Mouse (Mus musculus) liver, embryonic 15.5 days (tissue): ENCODE measurements around the gene Lipt2. TPM values are rescaled to one million over a fixed set of nuclear protein-coding genes. Genes with fewer than 3 reads are reported as not detected.

Source experiments
- ATAC-seq: fragments of 200-750 bp; cut with Nextera tagmentation; 2 replicates; pipeline ENCODE4 v1.8.0; 2017; ENCODE audit warnings: moderate number of reproducible peaks, mild to moderate bottlenecking, moderate library complexity; ENCODE audit not compliant: insufficient read depth
- H3K27ac ChIP-seq: fragments of 300-500 bp; sonication (generic); replicated peaks from 2 replicates; pipeline ENCODE4 v1.5.1; 2015; ENCODE audit warnings: mild to moderate bottlenecking, inconsistent platforms
- H3K27me3 ChIP-seq: fragments of 300-500 bp; sonication (generic); 2 replicates; pipeline ENCODE4 v1.6.1; 2015; ENCODE audit warnings: mild to moderate bottlenecking, inconsistent platforms
- H3K36me3 ChIP-seq: fragments of 300-500 bp; sonication (generic); replicated peaks from 2 replicates; pipeline ENCODE4 v1.6.1; 2015; ENCODE audit warnings: moderate library complexity, mild to moderate bottlenecking, inconsistent platforms
- H3K4me1 ChIP-seq: fragments of 300-500 bp; sonication (generic); replicated peaks from 2 replicates; pipeline ENCODE4 v1.6.1; 2015; ENCODE audit warnings: inconsistent platforms
- H3K4me2 ChIP-seq: fragments of 300-500 bp; sonication (generic); 2 replicates; pipeline ENCODE4 v1.6.1; 2015; ENCODE audit warnings: moderate library complexity, mild to moderate bottlenecking, inconsistent platforms
- H3K4me3 ChIP-seq: fragments of 300-500 bp; sonication (generic); replicated peaks from 2 replicates; pipeline ENCODE4 v1.5.1; 2015; ENCODE audit warnings: mild to moderate bottlenecking, inconsistent platforms
- H3K9ac ChIP-seq: fragments of 300-500 bp; sonication (generic); 2 replicates; pipeline ENCODE4 v1.6.1; 2015; ENCODE audit warnings: moderate library complexity, mild to moderate bottlenecking, inconsistent platforms
- H3K9me3 ChIP-seq: fragments of 300-500 bp; sonication (generic); replicated peaks from 2 replicates; pipeline ENCODE4 v1.6.1; 2016; ENCODE audit warnings: inconsistent platforms
- WGBS: fragments of 180-500 bp; shearing (Covaris S2); methylation state at CpG from one replicate; pipeline ENCODE4 v1.1.7; 2015; ENCODE audit warnings: mixed read lengths; ENCODE audit not compliant: insufficient replicate concordance; 5-methylcytosine and 5-hydroxymethylcytosine counted together
- polyA plus RNA-seq: library from polyadenylated mRNA; unstranded; fragments of >200 nt; fragmentation: Nextera tagmentation; extraction: Ambion mirVana; gene quantifications from 2 replicates; pipeline ENCODE4 v1.2.1, GENCODE M21; 2015

Lipt2 gene
- polyA plus RNA-seq, 1 experiment from 2014 or later = 5.4 TPM

DNA sequence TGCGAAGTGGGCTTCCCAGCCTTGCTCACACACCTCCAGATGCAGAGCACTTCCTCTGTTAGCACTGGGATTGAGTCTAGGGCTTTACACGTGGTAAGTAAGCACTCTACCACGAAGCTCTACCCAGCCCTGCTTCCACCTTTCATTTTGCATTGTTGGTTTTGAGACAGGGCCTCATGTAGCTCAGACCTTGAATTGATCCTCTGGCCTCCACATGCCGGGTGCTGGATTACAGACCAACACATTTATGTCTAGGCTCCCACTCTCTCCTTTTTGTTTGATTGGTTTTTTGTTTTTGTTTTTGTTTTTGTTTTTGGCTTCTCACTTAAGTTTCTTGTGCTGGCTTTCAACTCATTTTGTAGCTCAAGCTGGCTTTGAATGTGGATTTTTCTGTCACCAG is 11.7 kb downstream of the Lipt2 start:
- Histone ChIP-seq H3K27me3 (peaks cover 4% of the 10 kb centered on the region; the same call in 1 of the 2 replicates), H3K27ac (no peak overlapping the region), H3K4me3 (no peak overlapping the region), H3K9me3 (no peaks in the 10 kb centered on the region), H3K36me3 (no peaks in the 10 kb centered on the region), H3K4me2 (no peak overlapping the region), H3K4me1 (no peaks in the 10 kb centered on the region), H3K9ac (no peak overlapping the region)
- ATAC-seq = no peak
- 38% methylated on average over 4 of the region's 4 CpGs for WGBS

DNA sequence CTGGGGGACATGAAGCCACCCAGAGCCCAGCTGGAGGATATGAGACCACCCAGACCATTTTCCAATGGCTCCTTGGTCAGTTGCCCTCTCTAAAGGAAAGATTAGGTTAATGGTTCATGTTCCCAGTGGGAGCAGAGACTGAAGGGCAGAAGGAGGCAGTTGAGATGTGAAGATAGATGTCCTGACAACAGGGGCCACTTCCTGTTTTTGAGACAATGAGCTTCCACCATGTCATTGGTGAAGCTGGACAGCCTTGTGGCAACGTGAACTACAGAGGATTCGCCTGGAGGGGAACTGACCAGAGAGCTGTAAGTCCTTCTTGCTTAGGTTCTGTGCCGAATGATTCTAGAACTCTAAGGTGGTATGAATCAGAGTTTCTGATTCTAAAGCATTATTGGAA is 17.2 kb downstream of the Lipt2 start, which contains the start of gene Kcne3:
Gene Kcne3, plus strand, starts transcription at position 234 of the 400 bp plus-strand sequence.
- H3K4me3 ChIP-seq = no peak within 1 kb of the TSS
- H3K9me3 ChIP-seq = no peaks in the 10 kb centered on the region; the same call in 1 of the 2 replicates
- no peak within 1 kb of the TSS for H3K27ac ChIP-seq
- H3K36me3 ChIP-seq = no peaks in the 10 kb centered on the region
- peaks cover 29% of the 10 kb centered on the region for H3K4me1 ChIP-seq
- ATAC-seq = no peak
- H3K27me3 ChIP-seq = peaks cover 53% of the 10 kb centered on the region
- WGBS = 21% methylated on average over 3 of the region's 3 CpGs
- H3K9ac ChIP-seq = no peak within 1 kb of the TSS
- no peak within 1 kb of the TSS for H3K4me2 ChIP-seq

DNA sequence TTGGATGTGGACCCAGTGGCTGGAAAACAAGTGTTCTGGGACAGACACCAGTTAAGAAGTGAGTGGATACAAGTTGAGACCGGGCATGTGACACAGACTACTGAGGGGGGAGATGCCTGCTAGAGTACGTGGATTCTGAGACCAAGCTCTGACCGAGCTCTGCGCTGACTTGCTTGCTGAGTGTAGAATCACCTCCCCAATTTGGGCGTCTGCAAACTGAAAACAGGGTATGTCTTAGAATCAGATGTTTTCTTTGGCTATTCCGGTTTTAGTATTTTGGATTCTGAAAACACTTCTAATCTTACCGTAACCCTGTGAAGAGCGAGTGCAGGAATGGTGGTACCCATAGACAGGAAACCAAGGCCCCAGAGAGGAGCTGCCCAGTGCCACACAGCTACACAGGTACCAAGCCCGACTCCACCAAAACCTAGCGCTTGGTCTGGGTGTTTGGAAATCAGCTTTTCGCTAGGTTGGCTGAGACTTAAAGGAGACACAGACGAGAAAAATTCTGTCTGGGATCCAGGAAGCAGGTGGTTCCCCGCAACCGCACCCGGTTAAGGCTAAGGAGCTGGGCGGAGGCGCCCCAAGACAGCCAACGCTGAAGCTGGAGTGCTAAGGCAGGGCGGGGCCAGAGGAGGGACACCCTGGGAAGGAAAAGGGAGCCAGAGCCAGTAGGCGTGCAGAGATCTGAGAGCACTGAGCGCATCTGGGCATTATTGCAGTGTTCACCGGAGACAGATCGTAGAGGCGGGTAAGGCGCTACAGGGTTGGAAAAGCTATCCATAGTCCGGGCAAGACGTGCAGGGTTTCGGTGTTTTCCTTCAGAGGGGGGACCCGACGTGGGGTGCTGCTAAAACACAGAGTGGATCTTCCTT is 19.2 kb downstream of the Lipt2 start:
- Histone ChIP-seq H3K4me1 (peaks cover 29% of the 10 kb centered on the region), H3K27me3 (peaks cover 53% of the 10 kb centered on the region), H3K4me2 (peak overlapping the region; percentile 69), H3K9ac (no peak overlapping the region), H3K27ac (no peak overlapping the region), H3K4me3 (peak overlapping the region; percentile 39), H3K36me3 (no peaks in the 10 kb centered on the region), H3K9me3 (no peaks in the 10 kb centered on the region; the same call in 1 of the 2 replicates)
- WGBS = 6% methylated on average over 30 of the region's 30 CpGs
- peak; percentile 64 for ATAC-seq

DNA sequence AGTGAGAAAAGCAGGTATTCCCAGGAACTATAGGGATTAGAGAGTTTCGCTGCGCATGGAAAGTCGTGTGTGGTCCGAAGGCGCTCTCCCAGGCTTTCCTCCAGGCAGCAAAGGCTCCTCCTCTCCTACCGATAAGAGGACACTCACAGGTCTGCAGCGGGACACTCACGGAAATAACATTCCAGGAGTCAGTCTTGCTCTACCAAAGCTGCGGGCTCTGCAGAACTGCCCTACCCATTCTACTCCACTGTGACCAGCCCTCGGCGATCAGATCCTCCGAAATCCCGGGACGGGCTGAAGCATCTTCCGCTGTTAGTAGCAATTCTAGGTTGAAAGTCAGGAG is 19.8 kb downstream of the Lipt2 start:
- H3K9ac ChIP-seq = no peak overlapping the region; the same call in 1 of the 2 replicates
- 1% methylated on average over 15 of the region's 15 CpGs for WGBS
- H3K36me3 ChIP-seq = no peaks in the 10 kb centered on the region
- H3K27ac ChIP-seq = no peak overlapping the region
- no peak for ATAC-seq
- H3K4me3 ChIP-seq = peak overlapping the region; percentile 39
- peaks cover 53% of the 10 kb centered on the region for H3K27me3 ChIP-seq
- no peaks in the 10 kb centered on the region; the same call in 1 of the 2 replicates for H3K9me3 ChIP-seq
- peaks cover 29% of the 10 kb centered on the region for H3K4me1 ChIP-seq
- H3K4me2 ChIP-seq = peak overlapping the region; percentile 69

DNA sequence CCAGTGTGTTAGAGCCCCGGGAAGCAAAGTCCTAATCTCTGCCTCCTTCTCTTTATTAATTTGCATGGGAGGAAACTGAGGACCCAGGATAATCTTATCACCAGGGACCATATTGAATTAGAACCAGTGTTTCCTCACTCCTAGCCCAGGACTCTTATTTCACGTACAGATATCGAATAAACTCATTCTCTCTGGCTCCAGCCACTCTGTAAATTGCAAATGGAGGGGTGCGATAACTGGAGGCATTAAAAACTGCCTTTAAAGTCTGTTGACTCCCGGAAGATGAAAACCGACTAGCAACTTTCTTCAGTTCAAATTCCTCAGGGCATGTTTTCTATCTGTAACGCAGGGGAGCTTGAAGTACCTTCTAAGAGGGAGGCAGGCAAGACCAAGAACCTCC is 20.3 kb downstream of the Lipt2 start:
- 14% methylated on average over 7 of the region's 7 CpGs for WGBS
- Histone ChIP-seq H3K4me1 (peaks cover 29% of the 10 kb centered on the region), H3K36me3 (no peaks in the 10 kb centered on the region), H3K27me3 (peaks cover 53% of the 10 kb centered on the region), H3K27ac (no peak overlapping the region), H3K4me3 (no peak overlapping the region), H3K9me3 (no peaks in the 10 kb centered on the region; the same call in 1 of the 2 replicates), H3K9ac (peak overlapping the region; percentile 15; the same call in 1 of the 2 replicates), H3K4me2 (peak overlapping the region; percentile 69)
- peak; percentile 65 for ATAC-seq

DNA sequence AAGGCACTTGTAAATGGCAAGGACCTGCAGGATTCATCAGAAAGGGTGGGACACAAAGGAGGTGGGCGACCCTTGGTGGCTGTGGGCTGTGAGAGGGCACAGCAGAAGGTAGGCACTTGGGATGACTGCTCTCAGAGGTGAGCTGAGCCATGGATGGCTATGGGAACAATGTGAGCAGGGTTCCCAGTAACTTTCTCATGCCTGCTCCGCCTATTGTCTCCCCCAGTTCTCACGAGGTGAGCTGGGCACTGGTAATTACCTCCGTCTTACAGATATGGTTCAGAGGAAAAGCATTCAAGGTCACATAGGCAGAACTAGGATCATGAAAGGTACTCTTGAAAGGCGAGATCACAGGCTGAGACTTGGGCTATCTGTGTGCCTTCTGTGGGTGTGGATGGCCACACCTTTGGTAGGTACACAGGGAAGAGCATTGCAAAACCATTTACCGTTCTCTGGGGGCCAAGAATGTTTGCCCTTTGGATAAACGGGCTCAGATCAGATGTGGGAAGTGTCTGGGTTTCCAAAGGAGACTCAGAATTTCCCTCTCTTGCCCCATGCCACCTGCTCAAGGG is 20.8 kb downstream of the Lipt2 start:
- no peak overlapping the region for H3K4me3 ChIP-seq
- WGBS = 18% methylated on average over 7 of the region's 7 CpGs
- H3K9me3 ChIP-seq = no peaks in the 10 kb centered on the region; the same call in 1 of the 2 replicates
- H3K36me3 ChIP-seq = no peaks in the 10 kb centered on the region
- peak overlapping the region; percentile 69 for H3K4me2 ChIP-seq
- H3K27ac ChIP-seq = no peak overlapping the region
- ATAC-seq = no peak
- peaks cover 50% of the 10 kb centered on the region for H3K27me3 ChIP-seq
- peaks cover 29% of the 10 kb centered on the region for H3K4me1 ChIP-seq
- H3K9ac ChIP-seq = peak overlapping the region; percentile 15; the same call in 1 of the 2 replicates

DNA sequence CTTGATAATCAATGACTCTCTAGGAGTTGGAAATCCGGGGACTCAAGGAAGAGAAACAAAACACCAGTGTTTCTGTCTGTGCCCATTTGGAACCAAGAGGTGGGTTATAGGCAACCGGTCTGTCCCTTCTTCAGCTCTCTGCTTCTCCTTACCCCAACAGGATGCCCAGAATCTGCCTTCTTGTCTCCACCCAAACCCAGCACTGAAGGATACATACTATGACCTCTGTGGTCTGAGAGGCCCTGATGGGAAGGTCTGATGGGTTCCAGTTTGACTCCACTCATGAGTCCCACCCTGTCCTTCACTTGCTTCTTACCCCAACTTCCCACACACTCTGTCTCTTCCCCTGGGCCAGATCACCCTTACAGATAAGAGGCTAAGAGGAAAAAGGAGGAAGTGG is 22.1 kb downstream of the Lipt2 start:
- ATAC-seq = no peak
- no peaks in the 10 kb centered on the region; the same call in 1 of the 2 replicates for H3K9me3 ChIP-seq
- H3K27ac ChIP-seq = no peak overlapping the region
- H3K27me3 ChIP-seq = peaks cover 45% of the 10 kb centered on the region
- peaks cover 29% of the 10 kb centered on the region for H3K4me1 ChIP-seq
- no peak overlapping the region for H3K4me2 ChIP-seq
- WGBS = 60% methylated on average over 2 of the region's 2 CpGs
- H3K36me3 ChIP-seq = no peaks in the 10 kb centered on the region
- H3K9ac ChIP-seq = no peak overlapping the region
- H3K4me3 ChIP-seq = no peak overlapping the region

DNA sequence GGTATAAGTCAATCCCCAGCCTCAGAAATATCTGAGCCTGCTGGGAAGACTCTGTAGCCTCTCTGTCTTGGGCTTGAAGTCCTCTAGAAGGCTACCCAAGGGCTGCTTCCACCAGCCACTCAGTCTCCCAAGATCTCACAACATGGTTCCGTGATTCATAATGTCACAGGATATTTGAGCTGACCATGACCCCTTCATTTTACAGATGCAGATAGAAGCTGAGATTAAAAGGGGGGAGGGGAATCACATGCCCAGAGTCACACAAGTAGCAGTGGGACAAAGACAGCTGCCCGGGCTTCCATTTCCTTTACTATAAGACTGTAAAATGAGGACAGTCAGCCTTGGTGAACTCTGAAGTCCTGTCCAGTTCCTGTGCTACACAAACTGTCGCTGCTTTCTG is 22.5 kb downstream of the Lipt2 start:
- Histone ChIP-seq H3K27ac (no peak overlapping the region), H3K4me2 (no peak overlapping the region), H3K9me3 (no peaks in the 10 kb centered on the region; the same call in 1 of the 2 replicates), H3K4me1 (peaks cover 29% of the 10 kb centered on the region), H3K27me3 (peaks cover 41% of the 10 kb centered on the region), H3K4me3 (no peak overlapping the region), H3K36me3 (no peaks in the 10 kb centered on the region), H3K9ac (no peak overlapping the region)
- ATAC-seq = no peak
- 50% methylated on average over 3 of the region's 3 CpGs for WGBS

DNA sequence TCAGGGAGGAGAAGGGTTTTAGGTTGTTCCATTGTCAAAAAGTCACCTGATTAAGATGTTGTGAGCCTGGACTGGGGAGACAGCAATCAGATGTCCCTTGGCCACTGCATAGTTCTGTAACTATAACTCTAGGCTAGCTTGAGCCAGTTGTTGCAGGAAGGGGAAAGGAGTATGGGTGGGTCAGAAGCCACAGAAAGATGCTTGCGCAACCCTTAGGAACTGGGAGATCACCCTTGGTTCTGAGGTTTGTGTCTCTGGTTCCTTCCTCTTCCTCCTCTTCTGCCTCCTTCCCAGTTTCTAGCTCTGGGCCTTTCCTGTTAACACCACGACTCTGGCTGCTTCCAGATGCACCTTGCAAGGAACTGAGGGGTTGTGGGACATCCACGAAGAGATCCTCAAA is 23.3 kb downstream of the Lipt2 start:
- 35% methylated on average over 3 of the region's 3 CpGs for WGBS
- Histone ChIP-seq H3K36me3 (no peaks in the 10 kb centered on the region), H3K9ac (no peak overlapping the region), H3K4me1 (peaks cover 29% of the 10 kb centered on the region), H3K4me3 (no peak overlapping the region), H3K4me2 (no peak overlapping the region), H3K9me3 (no peaks in the 10 kb centered on the region; the same call in 1 of the 2 replicates), H3K27me3 (peaks cover 34% of the 10 kb centered on the region), H3K27ac (no peak overlapping the region)
- no peak for ATAC-seq

DNA sequence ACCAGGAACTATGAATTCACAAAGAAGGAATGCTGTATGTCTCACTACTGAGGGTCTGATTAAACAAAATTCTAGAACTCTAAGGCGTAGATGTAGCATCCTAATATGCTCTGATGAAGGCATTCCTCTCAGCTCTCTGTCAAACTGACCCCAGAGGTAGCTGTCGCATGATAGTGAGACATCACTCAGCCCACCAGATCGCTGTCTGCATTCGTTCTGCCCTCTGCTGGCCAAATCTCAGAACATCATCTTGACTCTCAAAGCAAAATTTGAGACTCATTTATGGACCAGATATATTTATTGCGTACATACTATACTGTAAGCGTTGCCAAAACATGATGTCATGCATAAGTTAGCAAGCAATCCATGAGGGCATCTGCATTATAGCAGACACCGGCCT is 28.5 kb downstream of the Lipt2 start:
- Histone ChIP-seq H3K4me2 (no peak overlapping the region), H3K27ac (no peak overlapping the region), H3K9me3 (no peaks in the 10 kb centered on the region), H3K36me3 (no peaks in the 10 kb centered on the region), H3K9ac (no peak overlapping the region), H3K4me1 (no peaks in the 10 kb centered on the region), H3K4me3 (no peak overlapping the region), H3K27me3 (peaks cover 15% of the 10 kb centered on the region)
- no peak for ATAC-seq
- 15% methylated on average over 7 of the region's 7 CpGs for WGBS

DNA sequence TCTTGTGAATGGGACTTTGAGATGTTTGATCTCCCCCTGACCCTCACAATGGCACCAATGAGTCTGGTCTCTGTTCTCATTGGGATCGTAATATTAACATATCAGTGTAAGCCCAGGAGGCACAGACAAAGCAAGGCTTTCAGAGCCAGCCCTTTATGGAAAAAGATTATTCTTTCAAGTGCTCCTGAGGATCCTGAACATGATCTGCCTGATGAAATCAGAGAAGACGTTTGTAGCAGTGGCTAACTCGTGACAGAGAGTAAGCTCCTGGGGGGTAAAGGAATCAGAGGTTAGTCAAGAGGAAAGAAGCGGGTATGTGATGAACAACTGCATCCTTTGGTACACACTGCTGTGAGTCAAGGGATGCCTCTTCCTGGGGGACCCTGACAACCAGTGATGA is 31.1 kb downstream of the Lipt2 start:
- WGBS = 47% methylated on average over 4 of the region's 4 CpGs
- no peak overlapping the region for H3K4me3 ChIP-seq
- H3K27me3 ChIP-seq = peaks cover 18% of the 10 kb centered on the region
- H3K27ac ChIP-seq = no peak overlapping the region
- no peak overlapping the region for H3K4me2 ChIP-seq
- no peak overlapping the region for H3K9ac ChIP-seq
- ATAC-seq = no peak
- H3K9me3 ChIP-seq = no peaks in the 10 kb centered on the region
- H3K36me3 ChIP-seq = no peaks in the 10 kb centered on the region
- no peaks in the 10 kb centered on the region for H3K4me1 ChIP-seq
